Mouse (Mus musculus): ENCODE results near the gene Ranbp17. TPM values are rescaled to one million over a fixed set of nuclear protein-coding genes. Genes with fewer than 3 reads are reported as not detected.
A peak's percentile ranks its signal among the peaks of the same experiment; 100 is the strongest.

Gene Ranbp17
- polyA plus RNA-seq, 1 experiment from 2014 or later = 4.4 TPM

GRCm38 (mm10) chr11:33195531-33196446, 317.8 kb downstream of the Ranbp17 start:
- no peaks in the 10 kb centered on the region for H3K36me3 ChIP-seq
- H3K9ac ChIP-seq = no peak overlapping the region
- peaks cover 97% of the 10 kb centered on the region for H3K27me3 ChIP-seq (replicated peaks)
- no peak overlapping the region for H3K4me2 ChIP-seq
- 4% methylated on average over 25 of the region's 25 CpGs for WGBS
- no peak overlapping the region for H3K4me3 ChIP-seq
- no peak for ATAC-seq (ENCODE audit: extremely low read depth, insufficient number of reproducible peaks, low FRiP score, low TSS enrichment)
- peaks cover 11% of the 10 kb centered on the region for H3K9me3 ChIP-seq
- no peak overlapping the region for H3K27ac ChIP-seq (replicated peaks)
- H3K4me1 ChIP-seq = peaks cover 15% of the 10 kb centered on the region

- H3K27me3 ChIP-seq (replicated peaks) = peaks cover 97% of the 10 kb centered on the region
- H3K4me2 ChIP-seq = no peak overlapping the region
- peaks cover 11% of the 10 kb centered on the region for H3K9me3 ChIP-seq
- H3K4me3 ChIP-seq = no peak overlapping the region
- no peak for ATAC-seq (ENCODE audit: extremely low read depth, insufficient number of reproducible peaks, low FRiP score, low TSS enrichment)
- peaks cover 7% of the 10 kb centered on the region for H3K4me1 ChIP-seq
- H3K9ac ChIP-seq = no peak overlapping the region
- H3K36me3 ChIP-seq = no peaks in the 10 kb centered on the region
- 23% methylated on average over 7 of the region's 7 CpGs for WGBS
- H3K27ac ChIP-seq (replicated peaks) = no peak overlapping the region
Observed at GRCm38 (mm10) chr11:33195061-33195460, 318.5 kb downstream of the Ranbp17 start.

- Histone ChIP-seq H3K9ac (0 out of 2 replicates have a peak overlapping the region, but pooled peaks have one; percentile 30), H3K4me2 (no peak overlapping the region), H3K27ac (replicated peaks) (no peak overlapping the region), H3K36me3 (no peaks in the 10 kb centered on the region), H3K4me1 (0 out of 2 replicates have a peak, but pooled peaks cover 4% of the 10 kb centered on the region), H3K27me3 (replicated peaks) (peaks cover 87% of the 10 kb centered on the region), H3K4me3 (peak overlapping the region; percentile 15; the same call in 1 of the 2 replicates), H3K9me3 (peaks cover 11% of the 10 kb centered on the region)
- WGBS = under 1% methylated on average over 12 of the region's 12 CpGs
- ATAC-seq (ENCODE audit: extremely low read depth, insufficient number of reproducible peaks, low FRiP score, low TSS enrichment) = no peak
Observed at GRCm38 (mm10) chr11:33193695-33194094, 319.9 kb downstream of the Ranbp17 start.

- no peak for ATAC-seq (ENCODE audit: extremely low read depth, insufficient number of reproducible peaks, low FRiP score, low TSS enrichment)
- 66% methylated on average over 3 of the region's 3 CpGs for WGBS
- no peak overlapping the region for H3K27ac ChIP-seq (replicated peaks)
- H3K4me1 ChIP-seq = peaks cover 10% of the 10 kb centered on the region
- no peak overlapping the region for H3K4me3 ChIP-seq
- H3K4me2 ChIP-seq = no peak overlapping the region
- peaks cover 65% of the 10 kb centered on the region for H3K27me3 ChIP-seq (replicated peaks)
- no peak overlapping the region for H3K9ac ChIP-seq
- no peaks in the 10 kb centered on the region for H3K9me3 ChIP-seq
- no peaks in the 10 kb centered on the region for H3K36me3 ChIP-seq
Observed at GRCm38 (mm10) chr11:33181804-33182203, 331.7 kb downstream of the Ranbp17 start.

GRCm38 (mm10) chr11:33180701-33181116, 332.8 kb downstream of the Ranbp17 start:
- Histone ChIP-seq H3K27ac (replicated peaks) (no peak overlapping the region), H3K4me1 (peaks cover 10% of the 10 kb centered on the region), H3K9ac (peak overlapping the region; percentile 64), H3K4me2 (peak overlapping the region; percentile 73), H3K4me3 (peak overlapping the region; percentile 39), H3K36me3 (no peaks in the 10 kb centered on the region), H3K27me3 (replicated peaks) (peaks cover 67% of the 10 kb centered on the region), H3K9me3 (no peaks in the 10 kb centered on the region)
- 3% methylated on average over 18 of the region's 18 CpGs for WGBS
- no peak for ATAC-seq (ENCODE audit: extremely low read depth, insufficient number of reproducible peaks, low FRiP score, low TSS enrichment)

GRCm38 (mm10) chr11:33179802-33180201, 333.7 kb downstream of the Ranbp17 start:
- H3K4me2 ChIP-seq = no peak overlapping the region
- no peaks in the 10 kb centered on the region for H3K9me3 ChIP-seq
- H3K36me3 ChIP-seq = no peaks in the 10 kb centered on the region
- no peak overlapping the region for H3K9ac ChIP-seq
- peaks cover 67% of the 10 kb centered on the region for H3K27me3 ChIP-seq (replicated peaks)
- peaks cover 10% of the 10 kb centered on the region for H3K4me1 ChIP-seq
- no peak overlapping the region for H3K27ac ChIP-seq (replicated peaks)
- no peak overlapping the region for H3K4me3 ChIP-seq
- WGBS = 59% methylated on average over 1 of the region's 1 CpGs
- ATAC-seq (ENCODE audit: extremely low read depth, insufficient number of reproducible peaks, low FRiP score, low TSS enrichment) = no peak

- H3K4me2 ChIP-seq = no peak overlapping the region
- WGBS = 29% methylated on average over 20 of the region's 20 CpGs
- 0 out of 2 replicates have a peak overlapping the region, but pooled peaks have one; percentile 28 for H3K9ac ChIP-seq
- H3K27me3 ChIP-seq (replicated peaks) = peaks cover 82% of the 10 kb centered on the region
- H3K4me1 ChIP-seq = peaks cover 10% of the 10 kb centered on the region
- no peak overlapping the region for H3K4me3 ChIP-seq
- no peaks in the 10 kb centered on the region for H3K9me3 ChIP-seq
- no peak overlapping the region for H3K27ac ChIP-seq (replicated peaks)
- no peak for ATAC-seq (ENCODE audit: extremely low read depth, insufficient number of reproducible peaks, low FRiP score, low TSS enrichment)
- no peaks in the 10 kb centered on the region for H3K36me3 ChIP-seq
Observed at GRCm38 (mm10) chr11:33176525-33177245, 336.9 kb downstream of the Ranbp17 start.

- no peak overlapping the region for H3K4me2 ChIP-seq
- no peaks in the 10 kb centered on the region for H3K36me3 ChIP-seq
- no peak overlapping the region for H3K4me3 ChIP-seq
- no peak overlapping the region for H3K27ac ChIP-seq (replicated peaks)
- H3K9me3 ChIP-seq = no peaks in the 10 kb centered on the region
- peaks cover 6% of the 10 kb centered on the region for H3K4me1 ChIP-seq
- no peak for ATAC-seq (ENCODE audit: extremely low read depth, insufficient number of reproducible peaks, low FRiP score, low TSS enrichment)
- 55% methylated on average over 2 of the region's 3 CpGs for WGBS
- H3K27me3 ChIP-seq (replicated peaks) = peaks cover 82% of the 10 kb centered on the region
- no peak overlapping the region for H3K9ac ChIP-seq
Observed at GRCm38 (mm10) chr11:33175768-33176167, 337.8 kb downstream of the Ranbp17 start.

GRCm38 (mm10) chr11:33170489-33170888, 343.1 kb downstream of the Ranbp17 start:
- Histone ChIP-seq H3K9ac (no peak overlapping the region), H3K27ac (replicated peaks) (no peak overlapping the region), H3K4me3 (no peak overlapping the region), H3K4me1 (no peaks in the 10 kb centered on the region), H3K36me3 (no peaks in the 10 kb centered on the region), H3K4me2 (no peak overlapping the region), H3K9me3 (no peaks in the 10 kb centered on the region), H3K27me3 (replicated peaks) (peaks cover 51% of the 10 kb centered on the region)
- no peak for ATAC-seq (ENCODE audit: extremely low read depth, insufficient number of reproducible peaks, low FRiP score, low TSS enrichment)
- 16% methylated on average over 9 of the region's 9 CpGs for WGBS

- Histone ChIP-seq H3K9me3 (no peaks in the 10 kb centered on the region), H3K9ac (peak within 1 kb of the TSS; percentile 97), H3K27ac (replicated peaks) (peak within 1 kb of the TSS; percentile 96), H3K4me1 (peaks cover 22% of the 10 kb centered on the region), H3K36me3 (peaks cover 34% of the 10 kb centered on the region), H3K4me3 (peak within 1 kb of the TSS; percentile 99), H3K4me2 (peak within 1 kb of the TSS; percentile 77), H3K27me3 (replicated peaks) (peaks cover 9% of the 10 kb centered on the region; the same call in 1 of the 2 replicates)
- peak; percentile 98 for ATAC-seq (ENCODE audit: extremely low read depth, insufficient number of reproducible peaks, low FRiP score, low TSS enrichment)
- WGBS = 2% methylated on average over 48 of the region's 49 CpGs
Observed at GRCm38 (mm10) chr11:33162998-33163506, 350.5 kb downstream of the Ranbp17 start, which contains the start of gene Npm1. TSS of gene Npm1 (minus strand) at chr11:33163206.
